Mouse (Mus musculus): ENCODE data around the gene Med10.

- TF ChIP-seq CTCF (IDR thresholded peaks at IDR 0.05; ENCODE audit: low read depth) (no peak), EP300 (IDR thresholded peaks at IDR 0.05; ENCODE audit: low read depth) (no peak)
Measured at GRCm38 (mm10) chr13:69821169-69821822, 19.1 kb downstream of the Med10 start.
